ENCODE assay signal across 13 mouse cellular contexts in the genomic region with DNA sequence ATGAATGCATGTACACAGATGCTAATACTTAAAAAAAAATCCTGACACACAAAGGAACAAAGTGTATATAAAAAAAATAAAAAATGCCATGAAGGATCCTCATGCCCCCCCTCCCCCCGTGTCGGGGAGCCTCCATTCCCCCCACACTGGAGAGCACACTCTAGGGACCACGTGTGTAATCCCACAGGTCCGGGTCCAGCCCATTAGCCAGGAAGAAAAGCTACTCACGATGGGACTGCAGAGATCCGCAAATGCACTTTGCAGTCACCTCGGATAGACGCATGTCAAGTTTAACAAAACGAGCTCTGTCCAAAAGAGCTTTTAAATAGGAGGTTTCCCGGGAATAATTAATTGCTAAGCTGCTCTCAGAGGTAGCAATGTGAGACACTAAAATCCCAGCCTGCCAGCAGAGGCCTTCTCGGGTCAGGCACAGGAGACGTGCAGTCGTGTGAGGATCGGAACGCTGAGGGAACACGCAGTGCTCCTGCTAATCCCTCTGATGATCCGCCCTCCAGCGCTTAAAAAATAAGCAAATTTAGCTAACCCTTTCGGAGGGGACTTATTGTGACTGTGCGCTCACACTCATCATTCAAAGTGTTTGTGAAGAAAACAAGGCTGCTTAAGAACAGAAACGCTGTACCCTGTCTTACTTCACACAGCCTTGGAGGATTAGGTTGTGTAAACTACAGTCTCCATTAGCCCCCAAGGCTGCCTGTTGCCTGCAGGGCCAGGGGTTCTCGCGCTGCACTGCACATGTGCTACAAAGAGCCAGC.
DNase-seq lines count a peak whose midpoint lies in the region; ATAC-seq lines count a peak whose summit lies in the region.
"Had no signal": no experiment of that assay in that cellular context is flagged by ENCODE, and none has a peak within 500 bp of the region (broad histone marks: within the 10 kb centered on the region; RNA-seq: fewer than 3 reads in every experiment).

No protein-coding gene starts in this region.

- no peaks in the 10 kb centered on the region for H3K36me3 ChIP-seq in lung, embryonic 15.5 days
- H3K36me3 ChIP-seq in midbrain, embryonic 10.5 days, result peaks cover 6% of the 10 kb centered on the region; the same call in 1 of the 2 replicates
- H3K36me3 ChIP-seq: heart, embryonic 10.5 days had no signal

- ATAC-seq in lung, embryonic 15.5 days (ENCODE audit: borderline replicate concordance, extremely low read depth, low FRiP score, low TSS enrichment), result peak; percentile 78; the same call in 1 of the 2 replicates

- no peaks in the 10 kb centered on the region for H3K27me3 ChIP-seq in lung, embryonic 15.5 days
- H3K27me3 ChIP-seq in midbrain, embryonic 10.5 days (ENCODE audit: low read depth, poor library complexity, severe bottlenecking), result no peaks in the 10 kb centered on the region
- H3K27me3 ChIP-seq: CH12.LX; megakaryocyte, embryonic 14.5 days had no signal

- no peak overlapping the region for H3K9ac ChIP-seq in lung, embryonic 15.5 days

- 41% methylated on average over 23 of the region's 23 CpGs for WGBS in lung, embryonic 15.5 days
- WGBS in midbrain, embryonic 10.5 days, result 34% methylated on average over 23 of the region's 23 CpGs

- H3K4me3 ChIP-seq in lung, embryonic 15.5 days, result no peak overlapping the region
- 0 out of 2 replicates have a peak overlapping the region, but pooled peaks have one; percentile 9 for H3K4me3 ChIP-seq in midbrain, embryonic 10.5 days
- H3K4me3 ChIP-seq: heart, embryonic 10.5 days; layer of hippocampus, adult 2 months; megakaryocyte, embryonic 14.5 days had no signal

- no peak overlapping the region; the same call in 1 of the 2 replicates for H3K4me2 ChIP-seq in lung, embryonic 15.5 days

- H3K27ac ChIP-seq in lung, embryonic 15.5 days, result peak overlapping the region; percentile 10; the same call in 1 of the 2 replicates
- peak overlapping the region; percentile 77 for H3K27ac ChIP-seq in midbrain, embryonic 10.5 days (replicated peaks)
- H3K27ac ChIP-seq: heart, embryonic 10.5 days; layer of hippocampus, adult 2 months had no signal

- intact Hi-C loops in left cerebral cortex, postnatal 10 days (cut with DNase I), result no loop called here

- H3K4me1 ChIP-seq in lung, embryonic 15.5 days, result peaks cover 12% of the 10 kb centered on the region
- peaks cover 44% of the 10 kb centered on the region for H3K4me1 ChIP-seq in midbrain, embryonic 10.5 days
- H3K4me1 ChIP-seq: megakaryocyte, embryonic 14.5 days had no signal

- H3K9me3 ChIP-seq in lung, embryonic 15.5 days, result no peaks in the 10 kb centered on the region
- no peaks in the 10 kb centered on the region for H3K9me3 ChIP-seq in midbrain, embryonic 10.5 days (replicated peaks)
- H3K9me3 ChIP-seq: heart, embryonic 10.5 days had no signal

- DNase-seq in lung, postnatal 4 days, result no peak
- peak; percentile 26 for DNase-seq in gonadal fat pad, adult 2 months (ENCODE audit: low read depth)
- peak; percentile 57 for DNase-seq in midbrain, embryonic 10.5 days (ENCODE audit: low spot score)
- peak; percentile 73 for DNase-seq in testis, postnatal 14 days (ENCODE audit: low spot score)
- no peak for DNase-seq in cerebellum, adult 9-10 months
- DNase-seq in left cerebral cortex, postnatal 10 days (ENCODE audit: extremely low spot score in 1 of 2, low spot score in 2 of 2), result no peak
- no peak for DNase-seq in MN1 (ENCODE audit: low spot score)
- DNase-seq: spleen, adult 18-20 months had no signal

Comparison
In these comparisons a context has a peak if more than half of its experiments do, and no peak if none do; other contexts are left out.
1. DNase-seq: peak in gonadal fat pad, adult 2 months (single experiment), midbrain, embryonic 10.5 days (single experiment) and testis, postnatal 14 days (single experiment); none in lung, postnatal 4 days (0 of 2), cerebellum, adult 9-10 months (single experiment), left cerebral cortex, postnatal 10 days (0 of 2) and MN1 (single experiment).